Mouse (Mus musculus): ENCODE data around the gene Slc36a4. TPM values are rescaled to one million over a fixed set of nuclear protein-coding genes. Genes with fewer than 3 reads are reported as not detected.

Slc36a4 gene
- polyA plus RNA-seq, 1 experiment from 2014 or later, result 6.0 TPM

DNA sequence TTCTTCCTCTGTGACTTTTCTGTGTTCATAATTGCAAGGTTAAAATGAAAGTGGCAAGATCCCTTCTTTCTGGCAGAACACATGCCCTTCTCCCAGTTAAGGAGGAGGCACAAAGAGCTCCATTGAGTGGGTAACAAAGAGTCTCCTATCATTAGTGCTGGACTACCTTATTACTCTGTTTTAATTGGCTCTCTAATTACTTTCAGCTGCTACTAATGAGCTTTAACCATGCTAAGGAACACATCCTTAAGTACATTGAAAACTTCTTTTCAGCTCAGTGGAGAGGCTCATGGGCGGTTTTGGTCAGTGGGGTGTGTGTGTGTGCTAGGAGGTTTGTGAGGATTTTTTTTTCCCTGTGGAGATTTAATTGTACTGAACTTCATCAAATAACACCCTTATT, 65.4 kb downstream of the Slc36a4 start:
- H3K36me3 ChIP-seq (ENCODE audit: control insufficient read depth, insufficient read depth, low read length), result no peaks in the 10 kb centered on the region
- no peak overlapping the region for H3K4me3 ChIP-seq (ENCODE audit: low read length)
- 83% methylated on average over 1 of the region's 1 CpGs for WGBS
- no peaks in the 10 kb centered on the region for H3K4me1 ChIP-seq (ENCODE audit: control insufficient read depth, insufficient read depth, low read length)
- no peak overlapping the region for H3K9ac ChIP-seq (ENCODE audit: low read depth, low read length)
- H3K4me2 ChIP-seq (ENCODE audit: low read depth, low read length), result no peak overlapping the region
- no peaks in the 10 kb centered on the region for H3K27me3 ChIP-seq (replicated peaks; ENCODE audit: control insufficient read depth, insufficient read depth, low read length)
- no peaks in the 10 kb centered on the region for H3K9me3 ChIP-seq (ENCODE audit: control insufficient read depth, low read length)
- no peak for ATAC-seq
- no peak overlapping the region for H3K27ac ChIP-seq (ENCODE audit: low read length)

DNA sequence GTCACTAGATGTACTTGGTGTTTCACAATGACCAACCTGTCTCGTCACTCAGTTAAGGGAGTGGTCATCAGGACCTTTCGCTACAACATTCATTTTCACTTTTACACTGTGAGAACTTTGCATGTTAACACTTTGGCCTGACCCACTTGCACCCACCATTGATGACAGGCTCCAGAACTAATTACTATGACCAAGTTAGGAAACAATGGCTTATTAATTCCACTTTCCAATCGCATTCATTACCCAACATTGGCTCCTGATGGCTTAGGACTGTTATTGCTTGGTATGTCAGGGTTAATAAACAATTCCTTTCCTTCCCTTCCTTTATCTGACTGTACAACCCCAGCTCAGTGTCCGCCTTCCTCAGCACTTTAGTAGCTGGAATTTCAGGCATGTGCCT, 72.4 kb downstream of the Slc36a4 start:
- Histone ChIP-seq H3K4me1 (ENCODE audit: control insufficient read depth, insufficient read depth, low read length) (no peaks in the 10 kb centered on the region), H3K27ac (ENCODE audit: low read length) (no peak overlapping the region), H3K9me3 (ENCODE audit: control insufficient read depth, low read length) (no peaks in the 10 kb centered on the region), H3K27me3 (replicated peaks; ENCODE audit: control insufficient read depth, insufficient read depth, low read length) (no peaks in the 10 kb centered on the region), H3K4me3 (ENCODE audit: low read length) (no peak overlapping the region), H3K36me3 (ENCODE audit: control insufficient read depth, insufficient read depth, low read length) (no peaks in the 10 kb centered on the region), H3K4me2 (ENCODE audit: low read depth, low read length) (no peak overlapping the region), H3K9ac (ENCODE audit: low read depth, low read length) (no peak overlapping the region)
- WGBS, result 68% methylated on average over 4 of the region's 4 CpGs
- ATAC-seq, result no peak

GRCm38 (mm10) chr9:15786192-15786591, 76.7 kb downstream of the Slc36a4 start:
- no peaks in the 10 kb centered on the region for H3K9me3 ChIP-seq (ENCODE audit: control insufficient read depth, low read length)
- no peaks in the 10 kb centered on the region for H3K4me1 ChIP-seq (ENCODE audit: control insufficient read depth, insufficient read depth, low read length)
- H3K9ac ChIP-seq (ENCODE audit: low read depth, low read length), result no peak overlapping the region
- no peaks in the 10 kb centered on the region for H3K27me3 ChIP-seq (replicated peaks; ENCODE audit: control insufficient read depth, insufficient read depth, low read length)
- H3K4me3 ChIP-seq (ENCODE audit: low read length), result no peak overlapping the region
- H3K4me2 ChIP-seq (ENCODE audit: low read depth, low read length), result no peak overlapping the region
- WGBS, result 60% methylated on average over 3 of the region's 3 CpGs
- H3K36me3 ChIP-seq (ENCODE audit: control insufficient read depth, insufficient read depth, low read length), result no peaks in the 10 kb centered on the region
- ATAC-seq, result peak; percentile 31; the same call in 1 of the 2 replicates
- no peak overlapping the region for H3K27ac ChIP-seq (ENCODE audit: low read length)

GRCm38 (mm10) chr9:15786610-15787009, 77.1 kb downstream of the Slc36a4 start:
- no peaks in the 10 kb centered on the region for H3K27me3 ChIP-seq (replicated peaks; ENCODE audit: control insufficient read depth, insufficient read depth, low read length)
- H3K4me2 ChIP-seq (ENCODE audit: low read depth, low read length), result no peak overlapping the region
- no peak overlapping the region for H3K9ac ChIP-seq (ENCODE audit: low read depth, low read length)
- H3K9me3 ChIP-seq (ENCODE audit: control insufficient read depth, low read length), result no peaks in the 10 kb centered on the region
- no peaks in the 10 kb centered on the region for H3K4me1 ChIP-seq (ENCODE audit: control insufficient read depth, insufficient read depth, low read length)
- no peak overlapping the region for H3K4me3 ChIP-seq (ENCODE audit: low read length)
- H3K27ac ChIP-seq (ENCODE audit: low read length), result no peak overlapping the region
- 63% methylated on average over 2 of the region's 2 CpGs for WGBS
- H3K36me3 ChIP-seq (ENCODE audit: control insufficient read depth, insufficient read depth, low read length), result no peaks in the 10 kb centered on the region
- peak; percentile 71; the same call in 1 of the 2 replicates for ATAC-seq

- no peak for ATAC-seq
- H3K36me3 ChIP-seq (ENCODE audit: control insufficient read depth, insufficient read depth, low read length), result no peaks in the 10 kb centered on the region
- WGBS, result 84% methylated on average over 9 of the region's 9 CpGs
- no peak overlapping the region for H3K9ac ChIP-seq (ENCODE audit: low read depth, low read length)
- no peak overlapping the region for H3K4me3 ChIP-seq (ENCODE audit: low read length)
- H3K27ac ChIP-seq (ENCODE audit: low read length), result no peak overlapping the region
- H3K4me1 ChIP-seq (ENCODE audit: control insufficient read depth, insufficient read depth, low read length), result no peaks in the 10 kb centered on the region
- H3K4me2 ChIP-seq (ENCODE audit: low read depth, low read length), result no peak overlapping the region
- H3K27me3 ChIP-seq (replicated peaks; ENCODE audit: control insufficient read depth, insufficient read depth, low read length), result no peaks in the 10 kb centered on the region
- H3K9me3 ChIP-seq (ENCODE audit: control insufficient read depth, low read length), result no peaks in the 10 kb centered on the region
Measured at GRCm38 (mm10) chr9:15792076-15792475, 82.5 kb downstream of the Slc36a4 start.

Other genes starting within 250 kb of the Slc36a4 start
- 2.5 and 3.4 TPM in 2 replicates for gene Smco4, start 216.3 kb upstream of the Slc36a4 start, polyA plus RNA-seq (2015; fragmentation: Nextera tagmentation; extraction: Ambion mirVana)
- gene Deup1, start 81.8 kb upstream of the Slc36a4 start, polyA plus RNA-seq (2015; fragmentation: Nextera tagmentation; extraction: Ambion mirVana), result 0.16 TPM in 2 replicates
- not detected in 2 replicates for gene Mtnr1b, start 164.8 kb downstream of the Slc36a4 start, polyA plus RNA-seq (2015; fragmentation: Nextera tagmentation; extraction: Ambion mirVana)